Mouse (Mus musculus) MEL (cell line): ENCODE data around the gene Gm136. TPM values are rescaled to one million over a fixed set of nuclear protein-coding genes. Genes with fewer than 3 reads are reported as not detected.

ENCODE experiments used
- DNase-seq: peaks from one replicate; pipeline ENCODE4 v3.0.0; 2011; ENCODE audit warnings: low read depth, low spot score
- H3K27ac ChIP-seq: 2 replicates; pipeline ENCODE4 v1.5.1; 2012; ENCODE audit warnings: low read depth, mild to moderate bottlenecking, control low read depth, low read length, moderate library complexity; ENCODE audit not compliant: control insufficient read depth
- H3K27me3 ChIP-seq, 2 experiments: fragments of 150-350 bp in 1 of 2; sonication (generic) in 1 of 2; 2 replicates each; pipeline ENCODE4 v1.6.1; 2012; ENCODE audit warnings: low read length in 2 of 2, mild to moderate bottlenecking in 2 of 2, improper control_type of control experiment in 1 of 2, moderate library complexity in 1 of 2; ENCODE audit not compliant: insufficient read depth in 2 of 2, control insufficient read depth in 1 of 2
- H3K36me3 ChIP-seq, 2 experiments: 2 replicates each; pipeline ENCODE4 v1.6.1; 2012 to 2014; ENCODE audit warnings: low read length in 2 of 2, improper control_type of control experiment in 1 of 2, inconsistent platforms in 1 of 2, mild to moderate bottlenecking in 1 of 2; ENCODE audit not compliant: insufficient read depth in 2 of 2, control insufficient read depth in 1 of 2
- H3K4me1 ChIP-seq, 2 experiments: fragments of 150-350 bp in 1 of 2; sonication (generic) in 1 of 2; 2 replicates each; pipeline ENCODE4 v1.6.1; 2012; ENCODE audit warnings: low read length in 2 of 2, improper control_type of control experiment in 1 of 2, mild to moderate bottlenecking in 1 of 2; ENCODE audit not compliant: insufficient read depth in 2 of 2, control insufficient read depth in 1 of 2
- H3K4me3 ChIP-seq, 2 experiments: fragments of 150-350 bp in 1 of 2; sonication (generic) in 1 of 2; 2 replicates each; pipeline ENCODE4 v1.5.1; 2012; ENCODE audit warnings: low read depth in 2 of 2, low read length in 2 of 2, mild to moderate bottlenecking in 2 of 2, moderate library complexity in 2 of 2, control low read depth in 1 of 2, improper control_type of control experiment in 1 of 2; ENCODE audit not compliant: control insufficient read depth in 1 of 2, insufficient read depth in 1 of 2
- H3K79me2 ChIP-seq: 2 replicates; pipeline ENCODE4 v1.6.1; 2012; ENCODE audit warnings: mild to moderate bottlenecking, low read length, moderate library complexity; ENCODE audit not compliant: control insufficient read depth, poor library complexity, insufficient read depth
- H3K9ac ChIP-seq: 2 replicates; pipeline ENCODE4 v1.6.1; 2012; ENCODE audit warnings: low read depth, mild to moderate bottlenecking, control low read depth, low read length, moderate library complexity; ENCODE audit not compliant: control insufficient read depth, poor library complexity, severe bottlenecking
- H3K9me3 ChIP-seq: fragments of 150-350 bp; sonication (generic); replicated peaks from 2 replicates; pipeline ENCODE4 v1.6.1; 2012; ENCODE audit warnings: mild to moderate bottlenecking, low read length, improper control_type of control experiment, moderate library complexity; ENCODE audit not compliant: insufficient read depth
- CHD1 ChIP-seq: IDR thresholded peaks from 2 replicates; pipeline ENCODE4 v1.6.1; 2012; ENCODE audit warnings: low read depth, mild to moderate bottlenecking, inconsistent platforms, low read length, improper control_type of control experiment
- CHD2 ChIP-seq: IDR thresholded peaks from 2 replicates; pipeline ENCODE4 v1.6.1; 2011; ENCODE audit warnings: low read length, improper control_type of control experiment
- CTCF ChIP-seq, 3 experiments: IDR thresholded peaks in 2 of 3; conservative IDR thresholded peaks in 1 of 3; 2 replicates each; pipeline ENCODE4 v1.5.1; 2011 to 2012; ENCODE audit warnings: low read length in 3 of 3, low read depth in 2 of 3, mild to moderate bottlenecking in 2 of 3, improper control_type of control experiment in 1 of 3, inconsistent platforms in 1 of 3, mixed read lengths in 1 of 3, moderate library complexity in 1 of 3; ENCODE audit not compliant: control insufficient read depth in 1 of 3, insufficient read depth in 1 of 3, poor library complexity in 1 of 3, severe bottlenecking in 1 of 3
- E2F4 ChIP-seq: IDR thresholded peaks from 2 replicates; pipeline ENCODE4 v1.6.1; 2011; ENCODE audit warnings: low read depth, low read length, improper control_type of control experiment, borderline replicate concordance
- HCFC1 ChIP-seq: IDR thresholded peaks from 2 replicates; pipeline ENCODE4 v1.6.1; 2012; ENCODE audit warnings: low read depth, mild to moderate bottlenecking, inconsistent platforms, low read length, improper control_type of control experiment, moderate library complexity
- KAT2A ChIP-seq: conservative IDR thresholded peaks from 2 replicates; pipeline ENCODE4 v1.6.1; 2012; ENCODE audit warnings: low read depth, low read length, improper control_type of control experiment, inconsistent platforms
- MAFK ChIP-seq: IDR thresholded peaks from 2 replicates; pipeline ENCODE4 v1.6.1; 2011; ENCODE audit warnings: low read depth, mild to moderate bottlenecking, low read length, improper control_type of control experiment, borderline replicate concordance
- MEF2A ChIP-seq: IDR thresholded peaks from 2 replicates; pipeline ENCODE4 v1.6.1; 2014; ENCODE audit warnings: low read depth, mild to moderate bottlenecking, inconsistent platforms, low read length, improper control_type of control experiment; ENCODE audit not compliant: poor library complexity, insufficient replicate concordance, severe bottlenecking; ENCODE audit errors: extremely low read depth
- MYB ChIP-seq: IDR thresholded peaks from 2 replicates; pipeline ENCODE4 v1.6.1; 2011; ENCODE audit warnings: mild to moderate bottlenecking, low read depth, low read length, improper control_type of control experiment
- MYC ChIP-seq: IDR thresholded peaks from 2 replicates; pipeline ENCODE4 v1.6.1; 2011; ENCODE audit warnings: low read depth, mild to moderate bottlenecking, low read length, improper control_type of control experiment, moderate library complexity
- NRF1 ChIP-seq: IDR thresholded peaks from 2 replicates; pipeline ENCODE4 v1.6.1; 2014; ENCODE audit warnings: low read depth, mild to moderate bottlenecking, inconsistent platforms, low read length, improper control_type of control experiment, moderate library complexity; ENCODE audit not compliant: poor library complexity, insufficient read depth, severe bottlenecking
- SIN3A ChIP-seq: IDR thresholded peaks from 2 replicates; pipeline ENCODE4 v1.6.1; 2012; ENCODE audit warnings: low read length, improper control_type of control experiment, inconsistent platforms
- USF2 ChIP-seq, 2 experiments: IDR thresholded peaks; 2 replicates each; pipeline ENCODE4 v1.6.1; 2011 to 2012; ENCODE audit warnings: improper control_type of control experiment in 2 of 2, low read length in 2 of 2, borderline replicate concordance in 1 of 2, inconsistent platforms in 1 of 2, low read depth in 1 of 2, mild to moderate bottlenecking in 1 of 2; ENCODE audit not compliant: insufficient read depth in 1 of 2
- ZC3H11A ChIP-seq: IDR thresholded peaks from 2 replicates; pipeline ENCODE4 v1.6.1; 2012; ENCODE audit warnings: low read depth, mild to moderate bottlenecking, inconsistent platforms, low read length, improper control_type of control experiment
- polyA plus RNA-seq, 2 experiments: library from polyadenylated mRNA; stranded (reverse) in 1 of 2; unstranded in 1 of 2; fragments of >175 nt in 1 of 2; fragments of >200 nt in 1 of 2; gene quantifications; 2 replicates each; pipeline versions ENCODE4 v1.2.1 to v1.2.4; 2012; ENCODE audit warnings: low replicate concordance in 2 of 2, low read depth in 1 of 2; ENCODE audit not compliant: insufficient read length in 2 of 2, insufficient read depth in 1 of 2, missing spikeins in 1 of 2
- total RNA-seq: library from RNA; depleted of rRNA; stranded (reverse); fragments of 300-350 nt; gene quantifications from 2 replicates; pipeline ENCODE4 v1.2.3, GENCODE M21; 2012; rRNA removed

The Gm136 gene
- total RNA-seq (not detected in 2 replicates), polyA plus RNA-seq (not detected)

- DNase-seq: no peak
- no peaks in the 10 kb centered on the region for H3K4me1 ChIP-seq
- peaks cover 6 to 8% of the 10 kb centered on the region in 2 experiments for H3K27me3 ChIP-seq
- no peaks in the 10 kb centered on the region for H3K9me3 ChIP-seq
- no peaks in the 10 kb centered on the region for H3K36me3 ChIP-seq
- no peak within 1 kb of the TSS for H3K4me3 ChIP-seq
- no peaks in the 10 kb centered on the region for H3K79me2 ChIP-seq
- no peak within 1 kb of the TSS for H3K27ac ChIP-seq
- no peak within 1 kb of the TSS for H3K9ac ChIP-seq
- TF ChIP-seq CTCF (IDR thresholded peaks at IDR 0.05 in 2 of 3, conservative IDR thresholded peaks at IDR 0.05 in 1 of 3; ENCODE audit: control insufficient read depth in 1 of 3, insufficient read depth in 1 of 3, low read depth in 2 of 3, low read length in 3 of 3, poor library complexity in 1 of 3, severe bottlenecking in 1 of 3) (no peak), HCFC1 (no peak), USF2 (IDR thresholded peaks at IDR 0.05; ENCODE audit: borderline replicate concordance in 1 of 2, insufficient read depth in 1 of 2, low read depth in 1 of 2, low read length in 2 of 2) (no peak), KAT2A (no peak), SIN3A (no peak), CHD2 (no peak), CHD1 (no peak), MYC (no peak), ZC3H11A (no peak), E2F4 (no peak), MYB (no peak), NRF1 (no peak)
Observed at GRCm38 (mm10) chr4:34756163-34756562, at the start of gene Gm136. TSS of gene Gm136 (minus strand) at chr4:34756263.

GRCm38 (mm10) chr4:34801166-34802034 lies 45.3 kb upstream of the Gm136 start:
- Histone ChIP-seq H3K36me3 (peaks cover 0 to 3% of the 10 kb centered on the region in 2 experiments; a peak in 2 of 4 replicates), H3K9ac (no peak overlapping the region), H3K79me2 (no peaks in the 10 kb centered on the region), H3K9me3 (no peaks in the 10 kb centered on the region), H3K4me1 (no peaks in the 10 kb centered on the region), H3K27me3 (no peaks in the 10 kb centered on the region), H3K27ac (no peak overlapping the region), H3K4me3 (no peak overlapping the region)
- no peak for DNase-seq
- no peak for TF ChIP-seq MEF2A
- TF ChIP-seq E2F4: no peak
- TF ChIP-seq MAFK: no peak
- no peak for TF ChIP-seq MYB
